Mouse (Mus musculus) megakaryocyte, embryonic 14.5 days (primary cell): ENCODE data around the gene Dhx40.

ENCODE experiments used
- FLI1 ChIP-seq: IDR thresholded peaks from 2 replicates; pipeline ENCODE4 v1.6.1; 2012; ENCODE audit warnings: low read length, inconsistent platforms, mixed read lengths
- GATA1 ChIP-seq: IDR thresholded peaks from 3 replicates; pipeline ENCODE4 v1.6.1; 2012; ENCODE audit warnings: mixed read lengths, low read length, inconsistent platforms, borderline replicate concordance

GRCm38 (mm10) chr11:86834628-86835338 is 27.2 kb upstream of the Dhx40 start:
- TF ChIP-seq GATA1 (no peak), FLI1 (no peak)
